Mouse (Mus musculus) hindbrain, embryonic 11.5 days (tissue): Measurements from ENCODE around the gene Lrrc10. TPM values are rescaled to one million over a fixed set of nuclear protein-coding genes. Genes with fewer than 3 reads are reported as not detected.
A peak's percentile ranks its signal among the peaks of the same experiment; 100 is the strongest.

ENCODE experiments used
- ATAC-seq: fragments of 200-750 bp; cut with Nextera tagmentation; 2 replicates; pipeline ENCODE4 v1.8.0; 2017; ENCODE audit warnings: mild to moderate bottlenecking, moderate TSS enrichment, moderate library complexity; ENCODE audit not compliant: low FRiP score
- DNase-seq: peaks from one replicate; pipeline ENCODE4 v3.0.0-alpha.2; 2015; ENCODE audit warnings: low spot score
- H3K27ac ChIP-seq: fragments of 300-500 bp; sonication (generic); 2 replicates; pipeline ENCODE4 v1.5.1; 2014; ENCODE audit warnings: mild to moderate bottlenecking, low read depth, low read length
- H3K27me3 ChIP-seq: fragments of 300-500 bp; sonication (generic); 2 replicates; pipeline ENCODE4 v1.6.1; 2014; ENCODE audit warnings: mild to moderate bottlenecking, low read length, moderate library complexity, mixed read lengths; ENCODE audit not compliant: control insufficient read depth, insufficient read depth
- H3K36me3 ChIP-seq: fragments of 300-500 bp; sonication (generic); 2 replicates; pipeline ENCODE4 v1.6.1; 2014; ENCODE audit warnings: mild to moderate bottlenecking, low read length, moderate library complexity, mixed read lengths; ENCODE audit not compliant: control insufficient read depth, insufficient read depth
- H3K4me1 ChIP-seq: fragments of 300-500 bp; sonication (generic); replicated peaks from 2 replicates; pipeline ENCODE4 v1.6.1; 2014; ENCODE audit warnings: low read length, mixed read lengths; ENCODE audit not compliant: control insufficient read depth, insufficient read depth
- H3K4me2 ChIP-seq: fragments of 300-500 bp; sonication (generic); replicated peaks from 2 replicates; pipeline ENCODE4 v1.6.1; 2014; ENCODE audit warnings: mild to moderate bottlenecking, low read depth, low read length
- H3K4me3 ChIP-seq: fragments of 300-500 bp; sonication (generic); 2 replicates; pipeline ENCODE4 v1.5.1; 2014; ENCODE audit warnings: low read depth, low read length
- H3K9ac ChIP-seq: fragments of 300-500 bp; sonication (generic); 2 replicates; pipeline ENCODE4 v1.6.1; 2014; ENCODE audit warnings: low read depth, low read length
- H3K9me3 ChIP-seq: fragments of 300-500 bp; sonication (generic); 2 replicates; pipeline ENCODE4 v1.6.1; 2016; ENCODE audit warnings: low read length; ENCODE audit not compliant: control insufficient read depth
- WGBS: fragments of 180-500 bp; shearing (Covaris S2); extraction: QIAGEN DNeasy Blood & Tissue Kit; methylation state at CpG from one replicate; pipeline ENCODE4 v1.1.7; 2014; 5-methylcytosine and 5-hydroxymethylcytosine counted together
- polyA plus RNA-seq: library from polyadenylated mRNA; unstranded; fragments of >200 nt; fragmentation: Nextera tagmentation; extraction: Ambion mirVana; gene quantifications from 2 replicates; pipeline ENCODE4 v1.2.1, GENCODE M21; 2014

Lrrc10 gene
- polyA plus RNA-seq, 1 experiment from 2014 or later: 0.12 TPM

- no peaks in the 10 kb centered on the region for H3K9me3 ChIP-seq
- H3K27ac ChIP-seq: peak within 1 kb of the TSS; percentile 43
- DNase-seq (peak; percentile 99), ATAC-seq (peak; percentile 95)
- no peaks in the 10 kb centered on the region for H3K27me3 ChIP-seq
- H3K4me3 ChIP-seq: peak within 1 kb of the TSS; percentile 82
- peaks cover 18% of the 10 kb centered on the region for H3K36me3 ChIP-seq
- under 1% methylated on average over 67 of the region's 68 CpGs for WGBS
- H3K9ac ChIP-seq: peak within 1 kb of the TSS; percentile 68
- peak within 1 kb of the TSS; percentile 45 for H3K4me2 ChIP-seq
- H3K4me1 ChIP-seq: no peaks in the 10 kb centered on the region
These were observed 18.3 kb downstream of the Lrrc10 start, which contains the start of gene Cct2 for GRCm38 (mm10) chr10:117063254-117064021. Cct2 (minus strand) TSS chr10:117063814.

- peak; percentile 54 for ATAC-seq
- Histone ChIP-seq H3K4me1 (no peaks in the 10 kb centered on the region), H3K9me3 (no peaks in the 10 kb centered on the region), H3K4me2 (peak overlapping the region; percentile 29; the same call in 1 of the 2 replicates), H3K27ac (no peak overlapping the region; the same call in 1 of the 2 replicates), H3K4me3 (peak overlapping the region; percentile 82), H3K9ac (peak overlapping the region; percentile 48; the same call in 1 of the 2 replicates), H3K36me3 (peaks cover 13% of the 10 kb centered on the region), H3K27me3 (no peaks in the 10 kb centered on the region)
- peak; percentile 53 for DNase-seq
- WGBS: 12% methylated on average over 7 of the region's 7 CpGs
These were observed 18.9 kb downstream of the Lrrc10 start for GRCm38 (mm10) chr10:117064076-117064475.

GRCm38 (mm10) chr10:117069109-117069508, 24.0 kb downstream of the Lrrc10 start:
- DNase-seq (no peak), ATAC-seq (no peak)
- H3K4me1 ChIP-seq: no peaks in the 10 kb centered on the region
- no peak overlapping the region for H3K27ac ChIP-seq
- no peaks in the 10 kb centered on the region for H3K9me3 ChIP-seq
- no peak overlapping the region for H3K9ac ChIP-seq
- WGBS: 96% methylated on average over 3 of the region's 3 CpGs
- H3K4me3 ChIP-seq: no peak overlapping the region
- H3K4me2 ChIP-seq: no peak overlapping the region
- H3K36me3 ChIP-seq: no peaks in the 10 kb centered on the region; the same call in 1 of the 2 replicates
- no peaks in the 10 kb centered on the region for H3K27me3 ChIP-seq

- WGBS: 94% methylated on average over 18 of the region's 18 CpGs
These were observed 27.2 kb downstream of the Lrrc10 start for GRCm38 (mm10) chr10:117072191-117072888.

GRCm38 (mm10) chr10:117073176-117073575, 28.0 kb downstream of the Lrrc10 start:
- ATAC-seq (no peak), DNase-seq (no peak)
- Histone ChIP-seq H3K9ac (no peak overlapping the region), H3K27ac (no peak overlapping the region), H3K4me2 (no peak overlapping the region), H3K4me3 (no peak overlapping the region), H3K9me3 (no peaks in the 10 kb centered on the region), H3K36me3 (peaks cover 2% of the 10 kb centered on the region; the same call in 1 of the 2 replicates), H3K4me1 (no peaks in the 10 kb centered on the region), H3K27me3 (no peaks in the 10 kb centered on the region)
- 90% methylated on average over 7 of the region's 7 CpGs for WGBS

More at GRCm38 (mm10) chr10:117072191-117072888, 27.2 kb downstream of the Lrrc10 start:
- Histone ChIP-seq H3K9me3 (no peaks in the 10 kb centered on the region), H3K36me3 (peaks cover 2% of the 10 kb centered on the region; the same call in 1 of the 2 replicates), H3K9ac (no peak overlapping the region), H3K27me3 (no peaks in the 10 kb centered on the region), H3K4me2 (no peak overlapping the region), H3K4me3 (no peak overlapping the region), H3K27ac (no peak overlapping the region), H3K4me1 (no peaks in the 10 kb centered on the region)
- no peak for DNase-seq
- ATAC-seq: no peak

- no peak for ATAC-seq
- no peak overlapping the region for H3K27ac ChIP-seq
- 81% methylated on average over 6 of the region's 6 CpGs for WGBS
- no peak overlapping the region for H3K9ac ChIP-seq
- no peaks in the 10 kb centered on the region for H3K27me3 ChIP-seq
- DNase-seq: peak; percentile 34
- no peaks in the 10 kb centered on the region for H3K9me3 ChIP-seq
- no peak overlapping the region for H3K4me3 ChIP-seq
- no peak overlapping the region for H3K4me2 ChIP-seq
- H3K36me3 ChIP-seq: peaks cover 2% of the 10 kb centered on the region; the same call in 1 of the 2 replicates
- no peaks in the 10 kb centered on the region for H3K4me1 ChIP-seq
These were observed 33.1 kb downstream of the Lrrc10 start for GRCm38 (mm10) chr10:117078284-117078683.

GRCm38 (mm10) chr10:117081326-117081725, 36.2 kb downstream of the Lrrc10 start:
- H3K4me1 ChIP-seq: no peaks in the 10 kb centered on the region
- no peaks in the 10 kb centered on the region for H3K9me3 ChIP-seq
- H3K9ac ChIP-seq: no peak overlapping the region
- ATAC-seq (no peak), DNase-seq (no peak)
- WGBS: 81% methylated on average over 4 of the region's 4 CpGs
- 0 out of 2 replicates have a peak, but pooled peaks cover 2% of the 10 kb centered on the region for H3K36me3 ChIP-seq
- H3K4me3 ChIP-seq: no peak overlapping the region
- no peaks in the 10 kb centered on the region for H3K27me3 ChIP-seq
- H3K27ac ChIP-seq: no peak overlapping the region
- H3K4me2 ChIP-seq: no peak overlapping the region

GRCm38 (mm10) chr10:117081914-117082359, 36.8 kb downstream of the Lrrc10 start:
- Histone ChIP-seq H3K27me3 (no peaks in the 10 kb centered on the region), H3K4me2 (no peak overlapping the region), H3K4me3 (no peak overlapping the region), H3K9ac (no peak overlapping the region), H3K9me3 (no peaks in the 10 kb centered on the region), H3K27ac (no peak overlapping the region), H3K36me3 (no peaks in the 10 kb centered on the region), H3K4me1 (no peaks in the 10 kb centered on the region)
- no peak for DNase-seq
- ATAC-seq: no peak
- 73% methylated on average over 2 of the region's 2 CpGs for WGBS
